Mouse (Mus musculus): ENCODE measurements around the gene Zdhhc14. TPM values are rescaled to one million over a fixed set of nuclear protein-coding genes. Genes with fewer than 3 reads are reported as not detected.

Gene Zdhhc14
- polyA plus RNA-seq, 1 experiment from 2014 or later = 2.6 TPM

DNA sequence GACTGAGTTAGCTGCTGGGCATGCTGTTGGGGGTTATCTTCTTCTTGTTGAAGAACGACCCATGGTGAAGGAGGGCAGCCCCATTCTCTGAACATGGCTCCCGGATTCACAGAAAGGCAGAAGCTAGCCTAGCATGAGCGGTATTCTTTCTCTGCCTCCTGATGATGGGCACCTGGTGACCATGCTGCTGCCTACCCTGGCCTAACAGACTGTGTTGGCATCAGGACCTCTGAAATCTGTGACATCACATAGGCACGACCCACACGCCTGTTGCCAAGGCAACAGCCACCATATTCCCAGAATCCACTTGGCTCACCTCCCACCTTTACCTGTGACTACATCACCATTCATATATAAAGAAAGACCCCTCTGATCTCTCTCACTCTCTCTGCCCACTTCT lies 251.7 kb downstream of the Zdhhc14 start:
- Histone ChIP-seq H3K4me2 (ENCODE audit: low read length) (no peak overlapping the region), H3K4me1 (replicated peaks; ENCODE audit: control insufficient read depth, insufficient read depth, low read length) (no peaks in the 10 kb centered on the region), H3K27me3 (replicated peaks; ENCODE audit: control insufficient read depth, insufficient read depth, low read length) (no peaks in the 10 kb centered on the region), H3K9me3 (ENCODE audit: control insufficient read depth, low read length) (no peaks in the 10 kb centered on the region), H3K4me3 (ENCODE audit: low read depth, low read length) (no peak overlapping the region), H3K36me3 (ENCODE audit: control insufficient read depth, insufficient read depth, low read length) (no peaks in the 10 kb centered on the region), H3K27ac (ENCODE audit: low read depth) (no peak overlapping the region), H3K9ac (ENCODE audit: low read length) (no peak overlapping the region)
- ATAC-seq (replicated peaks; ENCODE audit: low FRiP score, low TSS enrichment, low read depth) (no peak), DNase-seq (ENCODE audit: low spot score) (no peak)
- 93% methylated on average over 5 of the region's 5 CpGs for WGBS

- Histone ChIP-seq H3K9me3 (ENCODE audit: control insufficient read depth, low read length) (no peaks in the 10 kb centered on the region), H3K36me3 (ENCODE audit: control insufficient read depth, insufficient read depth, low read length) (no peaks in the 10 kb centered on the region), H3K9ac (ENCODE audit: low read length) (no peak overlapping the region), H3K27ac (ENCODE audit: low read depth) (no peak overlapping the region), H3K4me1 (replicated peaks; ENCODE audit: control insufficient read depth, insufficient read depth, low read length) (no peaks in the 10 kb centered on the region), H3K4me3 (ENCODE audit: low read depth, low read length) (no peak overlapping the region), H3K4me2 (ENCODE audit: low read length) (no peak overlapping the region), H3K27me3 (replicated peaks; ENCODE audit: control insufficient read depth, insufficient read depth, low read length) (no peaks in the 10 kb centered on the region)
- 87% methylated on average over 3 of the region's 3 CpGs for WGBS
- ATAC-seq (replicated peaks; ENCODE audit: low FRiP score, low TSS enrichment, low read depth) (no peak), DNase-seq (ENCODE audit: low spot score) (no peak)
Measured at GRCm38 (mm10) chr17:5746378-5746777, 254.0 kb downstream of the Zdhhc14 start.

- ATAC-seq (replicated peaks; ENCODE audit: low FRiP score, low TSS enrichment, low read depth) (no peak), DNase-seq (ENCODE audit: low spot score) (no peak)
- Histone ChIP-seq H3K36me3 (ENCODE audit: control insufficient read depth, insufficient read depth, low read length) (no peaks in the 10 kb centered on the region), H3K9ac (ENCODE audit: low read length) (no peak overlapping the region), H3K27ac (ENCODE audit: low read depth) (no peak overlapping the region), H3K4me2 (ENCODE audit: low read length) (no peak overlapping the region), H3K4me1 (replicated peaks; ENCODE audit: control insufficient read depth, insufficient read depth, low read length) (peaks cover 5% of the 10 kb centered on the region), H3K9me3 (ENCODE audit: control insufficient read depth, low read length) (no peaks in the 10 kb centered on the region), H3K27me3 (replicated peaks; ENCODE audit: control insufficient read depth, insufficient read depth, low read length) (no peaks in the 10 kb centered on the region), H3K4me3 (ENCODE audit: low read depth, low read length) (no peak overlapping the region)
- WGBS = 70% methylated on average over 16 of the region's 16 CpGs
Measured at GRCm38 (mm10) chr17:5747539-5748500, 255.5 kb downstream of the Zdhhc14 start.

- DNase-seq (ENCODE audit: low spot score) (no peak), ATAC-seq (replicated peaks; ENCODE audit: low FRiP score, low TSS enrichment, low read depth) (no peak)
- Histone ChIP-seq H3K9ac (ENCODE audit: low read length) (no peak overlapping the region), H3K27me3 (replicated peaks; ENCODE audit: control insufficient read depth, insufficient read depth, low read length) (no peaks in the 10 kb centered on the region), H3K27ac (ENCODE audit: low read depth) (no peak overlapping the region), H3K36me3 (ENCODE audit: control insufficient read depth, insufficient read depth, low read length) (no peaks in the 10 kb centered on the region), H3K9me3 (ENCODE audit: control insufficient read depth, low read length) (no peaks in the 10 kb centered on the region), H3K4me2 (ENCODE audit: low read length) (no peak overlapping the region), H3K4me1 (replicated peaks; ENCODE audit: control insufficient read depth, insufficient read depth, low read length) (peaks cover 6% of the 10 kb centered on the region), H3K4me3 (ENCODE audit: low read depth, low read length) (no peak overlapping the region)
- WGBS = 11% methylated on average over 4 of the region's 4 CpGs
Measured at GRCm38 (mm10) chr17:5748501-5748894, 256.1 kb downstream of the Zdhhc14 start.

GRCm38 (mm10) chr17:5750278-5750677 lies 257.9 kb downstream of the Zdhhc14 start:
- ATAC-seq (replicated peaks; ENCODE audit: low FRiP score, low TSS enrichment, low read depth) (no peak), DNase-seq (ENCODE audit: low spot score) (no peak)
- Histone ChIP-seq H3K36me3 (ENCODE audit: control insufficient read depth, insufficient read depth, low read length) (no peaks in the 10 kb centered on the region), H3K27me3 (replicated peaks; ENCODE audit: control insufficient read depth, insufficient read depth, low read length) (no peaks in the 10 kb centered on the region), H3K9ac (ENCODE audit: low read length) (no peak overlapping the region), H3K4me1 (replicated peaks; ENCODE audit: control insufficient read depth, insufficient read depth, low read length) (peaks cover 6% of the 10 kb centered on the region), H3K27ac (ENCODE audit: low read depth) (no peak overlapping the region), H3K4me3 (ENCODE audit: low read depth, low read length) (no peak overlapping the region), H3K4me2 (ENCODE audit: low read length) (no peak overlapping the region), H3K9me3 (ENCODE audit: control insufficient read depth, low read length) (no peaks in the 10 kb centered on the region)
- WGBS = 74% methylated on average over 4 of the region's 4 CpGs

DNA sequence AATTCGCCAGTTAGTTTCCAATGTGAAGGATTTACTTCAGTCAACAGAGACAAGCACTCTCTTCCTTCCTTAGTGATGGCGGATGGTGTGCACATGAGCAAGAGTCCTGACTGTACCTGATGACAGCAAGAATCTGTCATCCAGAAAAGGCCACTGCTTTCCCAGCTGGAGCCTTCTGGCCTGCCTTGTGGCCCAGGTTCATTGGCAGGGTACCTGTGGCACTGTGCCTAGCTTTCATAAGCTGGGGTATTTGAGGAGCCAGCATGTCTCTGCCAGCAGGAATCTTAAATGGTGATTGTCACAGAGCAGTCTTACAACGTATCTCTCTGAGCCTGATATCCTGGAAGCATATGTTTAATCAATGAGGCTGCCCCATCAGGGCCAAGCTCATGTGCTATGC lies 258.7 kb downstream of the Zdhhc14 start:
- Histone ChIP-seq H3K9me3 (ENCODE audit: control insufficient read depth, low read length) (no peaks in the 10 kb centered on the region), H3K27me3 (replicated peaks; ENCODE audit: control insufficient read depth, insufficient read depth, low read length) (no peaks in the 10 kb centered on the region), H3K4me1 (replicated peaks; ENCODE audit: control insufficient read depth, insufficient read depth, low read length) (peaks cover 6% of the 10 kb centered on the region), H3K36me3 (ENCODE audit: control insufficient read depth, insufficient read depth, low read length) (no peaks in the 10 kb centered on the region), H3K27ac (ENCODE audit: low read depth) (no peak overlapping the region), H3K9ac (ENCODE audit: low read length) (no peak overlapping the region), H3K4me3 (ENCODE audit: low read depth, low read length) (no peak overlapping the region), H3K4me2 (ENCODE audit: low read length) (no peak overlapping the region)
- 87% methylated on average over 3 of the region's 3 CpGs for WGBS
- ATAC-seq (replicated peaks; ENCODE audit: low FRiP score, low TSS enrichment, low read depth) = no peak
- DNase-seq (ENCODE audit: low spot score) = no peak

- WGBS = 40% methylated on average over 2 of the region's 2 CpGs
- H3K9me3 ChIP-seq (ENCODE audit: control insufficient read depth, low read length) = no peaks in the 10 kb centered on the region
- peaks cover 6% of the 10 kb centered on the region for H3K4me1 ChIP-seq (replicated peaks; ENCODE audit: control insufficient read depth, insufficient read depth, low read length)
- H3K4me3 ChIP-seq (ENCODE audit: low read depth, low read length) = no peak overlapping the region
- no peak overlapping the region for H3K27ac ChIP-seq (ENCODE audit: low read depth)
- H3K4me2 ChIP-seq (ENCODE audit: low read length) = peak overlapping the region; percentile 91
- DNase-seq (ENCODE audit: low spot score) = no peak
- H3K9ac ChIP-seq (ENCODE audit: low read length) = no peak overlapping the region
- no peak; the same call in 1 of the 2 replicates for ATAC-seq (replicated peaks; ENCODE audit: low FRiP score, low TSS enrichment, low read depth)
- no peaks in the 10 kb centered on the region for H3K36me3 ChIP-seq (ENCODE audit: control insufficient read depth, insufficient read depth, low read length)
- no peaks in the 10 kb centered on the region for H3K27me3 ChIP-seq (replicated peaks; ENCODE audit: control insufficient read depth, insufficient read depth, low read length)
Measured at GRCm38 (mm10) chr17:5752322-5752715, 260.0 kb downstream of the Zdhhc14 start.

GRCm38 (mm10) chr17:5752716-5753585 lies 260.6 kb downstream of the Zdhhc14 start:
- H3K27ac ChIP-seq (ENCODE audit: low read depth) = no peak overlapping the region
- peaks cover 6% of the 10 kb centered on the region for H3K4me1 ChIP-seq (replicated peaks; ENCODE audit: control insufficient read depth, insufficient read depth, low read length)
- H3K4me2 ChIP-seq (ENCODE audit: low read length) = peak overlapping the region; percentile 91
- no peaks in the 10 kb centered on the region for H3K9me3 ChIP-seq (ENCODE audit: control insufficient read depth, low read length)
- H3K36me3 ChIP-seq (ENCODE audit: control insufficient read depth, insufficient read depth, low read length) = no peaks in the 10 kb centered on the region
- peak; percentile 51 for ATAC-seq (replicated peaks; ENCODE audit: low FRiP score, low TSS enrichment, low read depth)
- WGBS = 10% methylated on average over 29 of the region's 29 CpGs
- H3K4me3 ChIP-seq (ENCODE audit: low read depth, low read length) = peak overlapping the region; percentile 44
- DNase-seq (ENCODE audit: low spot score) = peak; percentile 97
- H3K9ac ChIP-seq (ENCODE audit: low read length) = peak overlapping the region; percentile 38
- no peaks in the 10 kb centered on the region for H3K27me3 ChIP-seq (replicated peaks; ENCODE audit: control insufficient read depth, insufficient read depth, low read length)
